Mouse (Mus musculus): ENCODE measurements around the gene Mtx1.

DNA sequence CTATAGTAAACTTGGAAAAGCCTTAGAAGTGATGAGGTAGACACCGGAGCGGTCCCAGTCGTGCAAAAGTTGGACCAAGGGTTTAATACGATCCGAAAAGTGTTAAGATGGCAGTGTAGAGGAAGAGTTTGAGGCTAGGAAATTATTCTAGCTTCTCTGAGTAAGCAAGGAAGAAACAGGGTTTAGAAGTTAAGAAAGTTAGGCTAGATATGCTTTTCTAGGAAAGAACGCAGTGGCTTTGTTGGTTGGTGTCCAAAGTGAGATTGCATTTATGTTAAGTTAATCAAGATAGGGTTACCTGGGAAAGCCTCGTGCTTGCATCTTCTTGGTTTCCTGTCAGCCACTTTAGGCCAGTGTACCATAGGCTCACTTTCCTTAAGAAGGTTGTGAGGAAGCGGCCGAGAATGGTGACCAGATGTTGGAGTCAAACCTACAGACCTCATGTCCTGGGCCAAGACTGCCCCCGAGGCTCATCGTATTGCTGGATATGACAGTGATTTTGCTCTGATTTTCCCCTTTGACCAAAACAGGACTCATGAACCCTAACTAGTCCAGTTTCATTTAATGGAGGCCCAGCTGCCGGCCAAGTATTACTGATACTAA, 61.5 kb downstream of the Mtx1 start:
- no peak for TF ChIP-seq CTCF (IDR thresholded peaks at IDR 0.05; ENCODE audit: extremely low read depth, insufficient read depth, insufficient read length, insufficient replicate concordance)
- TF ChIP-seq POLR2A (IDR thresholded peaks at IDR 0.05; ENCODE audit: low read depth, low read length) = no peak

All from spleen, adult 2 months (tissue).